Mouse (Mus musculus): ENCODE data around the gene Lsamp.

DNA sequence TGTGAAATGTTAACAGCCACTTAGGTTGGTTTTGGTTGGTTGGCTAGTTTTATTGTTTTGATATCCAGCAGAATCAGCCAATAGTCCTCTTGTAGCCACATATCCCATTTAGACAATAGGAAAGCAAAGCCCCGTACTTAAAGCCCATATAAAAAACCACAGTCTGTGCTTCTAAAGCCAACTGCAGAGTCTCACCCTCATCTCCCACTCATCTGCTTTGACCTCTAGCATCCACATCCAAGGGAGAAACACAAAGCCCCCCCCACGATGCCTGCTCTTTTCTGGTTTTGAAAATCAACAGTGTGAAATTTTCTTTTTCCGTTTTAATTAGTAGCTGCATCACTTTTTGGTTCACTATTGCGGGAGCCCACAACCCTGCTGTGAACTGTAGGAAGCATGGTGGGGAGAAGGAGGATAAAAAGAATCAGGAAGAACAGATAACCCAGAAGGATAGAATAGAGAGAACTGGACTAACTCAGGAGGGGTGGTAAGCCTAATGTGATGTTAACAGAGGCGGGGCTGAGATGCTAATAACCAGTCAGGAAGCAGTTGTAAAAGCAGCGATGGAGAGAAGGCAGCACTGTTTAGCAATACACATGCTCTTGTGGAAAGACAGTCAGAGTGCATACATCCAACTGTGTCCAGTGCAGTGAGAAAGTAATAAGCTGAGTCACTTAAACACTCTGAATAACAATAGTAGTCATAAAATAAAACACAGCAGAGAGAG lies 2165.2 kb downstream of the Lsamp start:
- TF ChIP-seq CHD2 (IDR thresholded peaks at IDR 0.05; ENCODE audit: low read depth, low read length) (no peak), MAFK (IDR thresholded peaks at IDR 0.05; ENCODE audit: insufficient read depth, low read depth, low read length) (no peak), ZC3H11A (IDR thresholded peaks at IDR 0.05; ENCODE audit: borderline replicate concordance, low read depth, low read length) (no peak)
